Mouse (Mus musculus) hematopoietic multipotent progenitor cell, adult 10-12 weeks (in vitro differentiated cells): Measurements from ENCODE around the gene Kcnb1. TPM values are rescaled to one million over a fixed set of nuclear protein-coding genes. Genes with fewer than 3 reads are reported as not detected.

ENCODE experiments used
- polyA plus RNA-seq: library from polyadenylated mRNA; stranded (reverse); fragments of >175 nt; gene quantifications from 2 replicates; pipeline ENCODE4 v1.2.3, GENCODE M21; 2012; ENCODE audit warnings: low replicate concordance

Gene Kcnb1
- polyA plus RNA-seq, result 1.5 and 2.2 TPM in 2 replicates

GRCm38 (mm10) chr2:167190076-167190399, at the start of gene Kcnb1:
Gene Kcnb1 (minus strand): TSS chr2:167190155.

GRCm38 (mm10) chr2:167062965-167063880, 126.7 kb downstream of the Kcnb1 start, which contains the start of gene Znfx1:
Gene Znfx1 (minus strand): TSS chr2:167063015.

Other genes starting within 250 kb of the Kcnb1 start
- gene Stau1, start 193.9 kb downstream of the Kcnb1 start, polyA plus RNA-seq, result 22.4 and 32.3 TPM in 2 replicates
- gene Ddx27, start 175.0 kb downstream of the Kcnb1 start, polyA plus RNA-seq, result 29.7 and 48.3 TPM in 2 replicates
- 10.0 and 27.4 TPM in 2 replicates for gene Znfx1, start 127.1 kb downstream of the Kcnb1 start, polyA plus RNA-seq
- 1.8 and 2.2 TPM in 2 replicates for gene Ptgis, start 50.4 kb upstream of the Kcnb1 start, polyA plus RNA-seq
- gene B4galt5, start 159.0 kb upstream of the Kcnb1 start, polyA plus RNA-seq, result 33.5 and 42.5 TPM in 2 replicates
- 14.0 and 34.4 TPM in 2 replicates for gene Slc9a8, start 231.6 kb upstream of the Kcnb1 start, polyA plus RNA-seq